Mouse (Mus musculus): ENCODE data around the gene H2-Aa.
"Not testable (repeated sequence)": the region's sequence is repeated elsewhere in the genome, so short reads cannot be mapped to it uniquely, and the experiment has no call there.

The H2-Aa gene

DNA sequence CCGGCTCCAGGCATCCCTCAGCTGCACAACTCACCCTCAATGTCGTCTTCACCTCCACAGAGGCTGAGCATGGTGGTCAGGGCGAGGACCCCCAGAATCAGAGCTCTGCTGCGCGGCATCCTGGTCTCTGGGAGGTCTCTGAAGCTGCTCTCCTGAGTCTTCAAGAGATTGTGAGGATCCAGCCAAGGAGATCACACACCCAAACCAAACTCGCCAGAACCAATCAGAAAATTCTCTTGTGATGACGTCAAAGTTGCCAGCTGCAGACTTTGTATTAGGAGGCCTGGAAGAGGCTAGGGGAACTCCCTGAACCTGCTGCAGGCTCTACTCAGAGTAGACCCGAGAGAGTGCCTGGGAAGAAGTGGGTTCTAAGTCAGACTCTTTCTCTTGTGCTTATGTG is at the start of gene H2-Aa:
H2-Aa (minus strand) TSS at position 176 of the 400 bp plus-strand sequence.
- in situ Hi-C loops (cut with MseI, MboI), result no loop called here

DNA sequence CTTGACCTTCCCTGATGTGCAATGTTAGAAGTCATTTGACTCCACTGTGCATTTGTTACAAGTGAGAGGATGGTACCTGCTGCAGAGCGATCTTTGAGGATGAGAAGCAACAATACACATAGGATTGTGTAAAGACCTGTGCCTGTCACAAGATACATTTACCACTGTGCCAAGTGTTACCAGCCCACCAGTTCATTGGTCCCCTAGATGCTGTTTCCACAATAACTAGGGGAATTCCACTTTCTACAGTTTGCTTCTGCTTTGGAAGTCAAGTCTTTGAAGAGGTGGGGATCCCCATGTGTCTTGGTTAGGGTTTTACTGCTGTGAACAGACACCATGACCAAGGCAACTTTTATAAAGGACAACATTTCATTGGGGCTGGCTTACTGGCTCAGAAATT is 43.6 kb upstream of the H2-Aa start:
- in situ Hi-C loops (cut with MseI, MboI), result no loop called here

DNA sequence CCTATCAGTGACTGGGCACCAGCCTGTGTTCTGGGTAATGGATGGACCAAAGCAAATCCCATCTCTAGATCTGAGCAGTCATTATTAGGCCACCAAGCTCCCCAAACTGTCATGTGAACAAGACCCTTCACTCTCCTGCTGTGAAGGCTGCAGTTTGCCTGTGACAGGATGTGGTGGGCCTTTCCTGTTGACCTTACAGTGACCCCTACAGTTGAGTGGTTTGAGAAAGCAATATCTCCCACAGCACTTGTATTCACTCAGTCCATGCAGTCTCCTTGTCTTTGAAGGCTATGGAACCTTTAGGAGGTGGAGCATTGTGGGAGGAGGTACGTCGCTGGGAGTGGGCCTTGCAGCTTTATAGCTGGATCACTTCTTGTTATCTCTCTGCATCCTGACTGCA is 42.2 kb upstream of the H2-Aa start:
- in situ Hi-C loops (cut with MseI, MboI), result no loop called here

DNA sequence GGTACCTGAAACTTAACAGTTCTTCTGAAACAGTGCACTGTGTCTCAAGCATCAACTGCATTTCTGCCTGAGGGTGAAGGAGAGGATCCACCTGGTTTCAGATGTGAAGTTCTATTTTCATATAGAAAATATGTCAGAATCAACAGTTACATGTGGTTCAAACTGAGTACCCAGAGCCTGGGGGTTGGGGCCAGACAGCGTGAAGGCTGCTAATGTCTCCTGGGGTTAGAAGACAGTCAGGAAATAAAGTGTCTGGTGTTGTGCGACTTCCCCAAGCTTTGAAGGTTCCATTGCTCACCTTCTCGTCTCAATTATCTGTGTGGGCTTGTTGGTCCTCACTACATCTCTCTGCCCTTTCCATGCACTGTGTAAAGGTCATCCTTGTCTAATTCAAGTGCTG is 38.8 kb upstream of the H2-Aa start:
- in situ Hi-C loops (cut with MseI, MboI), result no loop called here

DNA sequence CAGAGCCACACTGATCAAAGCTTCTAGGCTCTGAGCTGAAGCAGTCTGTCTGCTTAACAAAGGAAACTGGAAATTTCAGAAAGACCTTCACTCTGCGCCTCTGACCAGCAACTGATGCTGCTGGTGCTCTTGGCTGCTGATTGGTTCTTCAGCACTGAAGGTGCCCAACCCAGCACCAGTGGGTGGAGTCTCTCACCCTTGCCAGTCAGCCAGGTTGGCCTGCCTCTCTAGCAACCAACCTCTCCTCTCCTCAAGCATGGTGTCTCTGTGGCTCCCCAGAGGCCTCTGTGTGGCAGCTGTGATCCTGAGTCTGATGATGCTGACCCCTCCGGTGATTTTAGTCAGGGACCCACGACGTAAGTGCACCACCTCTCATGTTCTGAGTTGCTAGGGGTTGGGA is 37.8 kb upstream of the H2-Aa start, which contains the start of gene H2-Eb2:
H2-Eb2 (plus strand) TSS at position 230 of the 400 bp plus-strand sequence.
- in situ Hi-C loops (cut with MseI, MboI), result no loop called here

DNA sequence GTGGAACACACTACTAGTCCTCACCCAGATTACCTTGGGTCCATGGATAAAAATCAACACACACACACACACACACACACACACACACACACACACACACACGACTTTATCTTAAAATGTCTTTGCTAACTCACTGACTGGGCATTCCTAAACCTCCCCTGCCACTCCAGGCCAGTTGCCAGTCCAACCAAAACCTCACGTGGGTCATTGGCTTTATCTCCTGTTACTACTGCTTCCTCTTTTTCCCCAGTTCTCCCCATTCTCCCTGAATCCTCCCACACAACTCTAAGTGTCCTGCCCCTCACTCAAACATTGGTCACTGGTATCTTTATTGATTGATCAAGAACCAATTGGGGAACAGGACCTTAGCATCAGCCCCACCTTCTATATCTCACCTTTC is 29.7 kb upstream of the H2-Aa start:
- in situ Hi-C loops (cut with MseI, MboI), result no loop called here

DNA sequence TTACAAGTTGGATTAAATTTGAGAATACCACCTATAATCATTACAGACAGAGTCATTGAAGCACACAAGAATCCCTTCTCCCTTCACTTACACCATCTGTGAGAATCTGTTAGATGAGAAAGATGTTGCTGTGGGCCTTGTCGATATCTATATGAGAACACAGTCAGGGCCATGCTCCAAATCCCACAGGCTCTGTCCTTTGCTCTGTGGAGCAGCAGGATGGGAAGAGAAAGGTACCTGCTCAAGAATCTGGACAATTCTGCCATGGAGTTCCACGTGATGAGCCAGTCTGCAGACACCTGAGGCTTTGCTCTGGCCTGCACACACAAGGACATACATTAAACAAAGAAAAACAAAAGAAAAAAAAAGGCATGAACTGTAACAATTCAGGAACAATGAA is 29.1 kb upstream of the H2-Aa start:
- in situ Hi-C loops (cut with MseI, MboI), result no loop called here

DNA sequence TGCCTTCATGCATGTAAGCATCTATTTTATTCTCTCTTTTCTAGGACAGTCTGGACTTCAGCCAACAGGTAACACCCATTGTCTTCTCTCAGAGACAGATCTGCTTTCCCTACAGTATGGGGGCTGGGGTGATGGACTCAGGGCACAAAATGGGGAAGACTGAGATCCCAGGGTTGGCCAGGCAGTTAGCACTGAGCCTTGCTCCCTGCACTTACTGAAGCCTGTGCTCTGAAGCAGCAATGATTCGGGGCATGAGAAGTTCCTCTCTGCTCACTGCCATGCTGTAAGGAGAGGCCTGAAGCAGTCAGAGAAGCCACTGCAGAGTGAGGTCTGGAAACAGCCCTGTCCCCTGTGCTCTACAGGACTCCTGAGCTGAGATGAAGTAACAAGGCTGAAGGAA is 27.9 kb upstream of the H2-Aa start:
- in situ Hi-C loops (cut with MseI, MboI), result no loop called here

DNA sequence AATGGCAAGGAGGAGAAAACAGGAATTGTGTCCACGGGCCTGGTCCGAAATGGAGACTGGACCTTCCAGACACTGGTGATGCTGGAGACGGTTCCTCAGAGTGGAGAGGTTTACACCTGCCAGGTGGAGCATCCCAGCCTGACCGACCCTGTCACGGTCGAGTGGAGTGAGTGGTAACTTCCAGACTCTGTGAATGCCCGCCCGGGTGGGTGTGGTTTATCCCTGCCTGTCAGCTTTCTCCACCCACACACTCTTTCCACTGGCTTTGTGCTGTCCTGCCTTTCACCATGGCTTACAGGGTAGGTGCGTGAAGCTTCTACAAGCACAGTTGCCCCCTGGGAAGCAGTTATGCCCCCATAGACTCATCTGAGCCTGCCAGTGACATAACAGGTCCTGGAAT is 26.7 kb upstream of the H2-Aa start:
- in situ Hi-C loops (cut with MseI, MboI), result no loop called here

DNA sequence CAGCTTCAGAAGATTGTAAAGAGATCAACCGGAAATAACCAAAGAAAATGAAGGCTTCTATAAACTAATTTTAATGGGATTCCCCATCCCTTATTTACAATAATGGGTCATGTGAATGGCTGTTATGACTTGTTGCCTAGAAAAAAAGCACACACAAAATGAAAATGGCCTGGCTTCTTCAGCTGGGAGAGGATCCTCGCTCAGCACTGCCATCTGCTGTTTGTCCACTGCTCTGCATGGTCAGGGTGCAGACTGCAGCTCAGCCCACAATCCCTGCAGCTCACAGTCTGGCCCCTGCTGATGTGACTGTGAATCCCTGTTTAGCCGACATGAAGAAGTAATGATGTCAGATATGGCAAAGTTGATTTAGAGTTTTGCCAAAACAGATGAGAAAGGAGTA is 25.8 kb upstream of the H2-Aa start:
- in situ Hi-C loops (cut with MseI, MboI), result no loop called here

DNA sequence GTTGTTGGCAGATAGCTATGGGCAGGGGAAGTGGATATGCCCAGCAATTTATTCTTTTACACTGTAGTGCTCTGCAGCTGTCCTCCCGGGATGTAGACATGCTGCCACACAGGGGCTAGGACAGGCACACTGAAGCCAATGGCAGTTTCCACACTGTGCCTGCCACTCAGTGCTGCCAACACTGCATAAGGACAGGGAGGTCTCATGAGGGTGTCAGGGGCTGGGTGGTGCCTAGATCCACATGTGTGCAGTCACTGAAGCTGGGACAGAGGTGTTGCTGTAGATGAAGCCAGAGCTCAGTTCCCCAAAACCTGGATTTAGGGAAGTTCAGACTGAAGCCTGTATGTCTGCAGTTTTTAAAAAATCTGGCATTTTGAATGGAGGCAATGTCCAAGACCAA is 24.6 kb upstream of the H2-Aa start:
- in situ Hi-C loops (cut with MseI, MboI), result no loop called here

DNA sequence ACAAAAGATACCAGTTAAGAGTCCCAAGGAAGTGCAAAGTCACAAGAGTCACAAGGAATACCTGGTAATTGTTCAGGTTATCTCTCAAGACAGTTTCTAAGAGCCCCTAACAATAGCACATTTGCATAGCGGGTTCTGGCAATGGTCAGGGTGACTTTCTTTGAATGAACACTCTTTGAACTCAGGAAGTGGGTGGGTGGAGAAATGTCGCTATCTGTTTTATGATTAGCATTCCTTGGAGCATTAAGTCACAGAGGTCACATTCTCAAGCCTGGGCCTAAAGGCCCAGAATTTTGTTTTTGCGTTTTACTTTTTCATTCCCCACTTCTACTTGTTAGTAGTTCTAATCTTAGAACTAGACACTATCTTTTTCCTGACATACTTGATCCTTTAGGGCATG is 22.9 kb upstream of the H2-Aa start:
- in situ Hi-C loops (cut with MseI, MboI), result not testable (repeated sequence)

DNA sequence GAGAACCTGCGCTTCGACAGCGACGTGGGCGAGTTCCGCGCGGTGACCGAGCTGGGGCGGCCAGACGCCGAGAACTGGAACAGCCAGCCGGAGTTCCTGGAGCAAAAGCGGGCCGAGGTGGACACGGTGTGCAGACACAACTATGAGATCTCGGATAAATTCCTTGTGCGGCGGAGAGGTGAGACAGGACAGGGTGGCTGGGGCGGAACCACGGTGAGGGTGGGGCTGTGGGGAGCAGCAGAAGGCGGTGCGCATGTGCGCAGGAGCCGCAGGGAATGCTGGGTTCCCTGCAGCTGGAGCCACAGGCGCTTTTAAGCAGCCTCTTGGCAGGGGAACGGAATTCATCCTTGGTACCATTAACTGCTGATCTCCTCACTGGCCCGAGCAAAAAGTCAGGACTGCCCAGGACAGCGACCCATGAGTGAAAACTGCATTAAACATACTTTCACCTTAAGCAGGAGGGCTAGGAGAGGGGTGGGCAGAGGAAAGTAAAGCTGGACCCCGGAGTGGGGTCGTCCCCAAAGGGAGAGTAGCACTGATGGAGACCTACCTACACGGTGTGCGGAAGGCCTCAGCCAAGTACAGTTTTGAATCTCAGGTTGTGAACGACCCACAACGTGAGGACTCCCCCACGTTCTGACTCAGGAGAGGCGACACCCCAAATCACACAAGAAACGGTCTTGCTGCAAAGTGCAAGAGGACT is 22.2 kb upstream of the H2-Aa start:
- in situ Hi-C loops (cut with MseI, MboI), result no loop called here

DNA sequence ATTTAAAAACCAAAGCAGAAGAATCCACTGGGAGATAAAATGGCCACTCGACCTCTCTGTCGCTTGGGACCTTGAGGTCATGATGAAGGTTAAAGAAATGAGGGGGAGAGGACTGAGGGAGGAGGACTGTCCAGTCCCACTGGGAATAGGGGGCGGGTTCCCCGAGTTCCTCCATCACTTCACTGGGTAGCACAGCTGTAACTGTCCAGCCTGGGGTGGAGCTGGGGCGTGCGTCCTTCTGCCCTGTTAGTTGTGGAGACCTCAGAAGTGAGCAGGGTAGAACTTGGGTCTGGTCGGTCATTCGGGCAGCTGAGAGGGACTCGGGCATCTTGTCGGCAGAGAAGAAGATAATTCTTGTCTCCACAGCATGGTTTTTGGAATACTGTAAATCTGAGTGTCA is 21.6 kb upstream of the H2-Aa start:
- in situ Hi-C loops (cut with MseI, MboI), result no loop called here

DNA sequence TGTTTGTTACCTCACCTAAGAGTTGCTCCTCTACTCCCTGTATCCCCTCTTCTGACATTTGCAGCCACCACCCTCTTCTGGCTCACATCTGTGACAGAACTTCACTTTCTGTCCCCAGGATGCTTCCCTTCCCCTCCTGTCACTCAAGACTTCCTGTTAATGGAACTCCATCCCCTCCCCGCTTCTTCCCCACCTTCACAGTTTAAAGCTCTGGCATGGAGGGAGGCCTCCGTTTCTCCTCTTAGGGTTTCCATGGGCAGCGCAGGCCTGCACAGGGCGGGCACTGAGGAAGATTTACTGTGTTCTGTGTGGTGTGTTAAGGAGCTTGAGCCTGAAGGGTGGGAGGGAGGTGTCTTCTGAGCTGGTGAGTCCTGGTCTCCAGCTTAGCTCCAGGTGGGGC is 20.5 kb upstream of the H2-Aa start:
- in situ Hi-C loops (cut with MseI, MboI), result no loop called here

DNA sequence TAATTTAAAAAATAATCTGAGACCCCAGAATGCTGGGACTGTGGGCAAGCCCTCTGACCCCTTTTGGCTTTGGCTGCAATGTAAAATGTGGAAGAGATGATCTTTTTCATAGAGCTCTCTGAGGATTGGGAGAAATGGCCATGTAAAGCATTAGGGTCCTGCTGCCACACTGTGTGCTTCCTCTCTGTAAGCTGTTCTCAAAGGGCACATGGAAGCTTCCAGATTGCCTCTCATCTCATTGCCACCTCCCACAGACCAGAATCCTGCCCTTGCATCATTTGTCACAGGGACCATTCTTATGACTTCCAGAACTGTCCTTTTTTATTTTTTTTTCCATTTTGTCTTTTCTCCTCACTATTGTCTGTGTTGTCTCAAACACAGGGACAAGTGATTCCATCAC is 19.6 kb upstream of the H2-Aa start:
- in situ Hi-C loops (cut with MseI, MboI), result no loop called here

DNA sequence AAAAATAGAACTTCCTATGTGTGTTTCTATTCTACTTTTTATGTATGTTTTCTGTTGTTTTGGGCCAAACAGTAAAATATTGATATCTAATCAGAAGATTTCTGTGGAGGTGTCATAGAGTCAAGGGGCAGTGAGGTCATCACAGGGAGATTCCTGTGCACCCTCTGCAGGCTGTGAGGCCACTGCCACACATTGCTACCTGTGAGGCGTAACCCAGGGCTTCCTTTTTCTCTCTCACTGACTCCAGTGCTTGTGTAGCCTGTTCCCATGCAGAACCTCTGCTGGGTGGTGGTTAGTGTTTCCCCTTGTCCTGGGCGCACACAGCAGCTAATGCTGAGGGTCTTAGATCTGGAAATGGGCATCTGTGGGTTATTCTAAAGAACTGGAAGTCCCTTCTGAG is 18.8 kb upstream of the H2-Aa start:
- in situ Hi-C loops (cut with MseI, MboI), result no loop called here

DNA sequence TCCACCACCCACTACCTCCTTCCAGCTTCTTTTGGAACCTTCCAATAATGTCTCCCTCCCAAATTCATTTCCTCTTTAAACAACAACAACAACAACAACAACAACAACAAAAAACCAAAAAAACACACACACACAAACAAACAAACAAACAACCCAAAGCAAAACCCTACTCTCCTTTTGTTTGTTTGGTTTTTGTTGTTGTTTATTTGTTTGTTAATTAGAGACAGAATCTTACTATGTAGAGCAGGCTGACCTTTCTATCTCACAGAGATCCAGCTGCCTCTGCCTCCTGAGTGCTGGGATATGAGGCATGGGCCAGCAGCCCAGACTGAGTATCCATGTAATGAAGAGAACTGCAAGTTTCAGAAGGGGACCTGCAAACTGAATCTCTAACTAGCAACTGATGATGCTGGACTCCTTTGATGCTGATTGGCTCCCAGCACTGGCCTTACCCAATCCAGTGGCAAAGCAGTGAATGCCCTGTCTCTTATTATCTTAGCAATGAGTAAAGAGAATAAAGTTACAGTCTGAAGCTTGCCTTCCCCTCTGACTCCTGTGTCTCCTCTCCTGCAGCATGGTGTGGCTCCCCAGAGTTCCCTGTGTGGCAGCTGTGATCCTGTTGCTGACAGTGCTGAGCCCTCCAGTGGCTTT is 17.9 kb upstream of the H2-Aa start, which contains the start of gene H2-Eb1:
H2-Eb1 (plus strand) TSS at position 488 of the 651 bp plus-strand sequence.
- in situ Hi-C loops (cut with MseI, MboI), result no loop called here

DNA sequence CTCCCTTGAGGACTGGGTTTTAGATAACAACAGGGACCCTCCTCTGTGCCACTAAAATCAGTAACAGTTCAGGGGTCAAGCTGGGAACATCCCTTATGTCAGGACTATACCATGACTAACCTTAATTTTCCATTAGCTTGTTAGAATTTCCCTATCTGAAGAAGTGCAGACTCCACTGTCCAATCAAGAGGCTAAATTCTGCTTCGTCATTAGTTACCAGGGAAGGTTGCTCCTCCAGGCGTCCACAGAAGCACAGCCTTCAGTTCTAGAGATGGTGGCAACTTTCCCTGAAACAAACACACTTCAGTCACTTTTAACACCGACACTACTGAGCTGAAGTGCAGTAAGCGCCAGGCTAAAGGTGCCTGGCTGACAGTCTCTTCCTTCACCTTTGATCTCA is 17.1 kb upstream of the H2-Aa start:
- in situ Hi-C loops (cut with MseI, MboI), result no loop called here

DNA sequence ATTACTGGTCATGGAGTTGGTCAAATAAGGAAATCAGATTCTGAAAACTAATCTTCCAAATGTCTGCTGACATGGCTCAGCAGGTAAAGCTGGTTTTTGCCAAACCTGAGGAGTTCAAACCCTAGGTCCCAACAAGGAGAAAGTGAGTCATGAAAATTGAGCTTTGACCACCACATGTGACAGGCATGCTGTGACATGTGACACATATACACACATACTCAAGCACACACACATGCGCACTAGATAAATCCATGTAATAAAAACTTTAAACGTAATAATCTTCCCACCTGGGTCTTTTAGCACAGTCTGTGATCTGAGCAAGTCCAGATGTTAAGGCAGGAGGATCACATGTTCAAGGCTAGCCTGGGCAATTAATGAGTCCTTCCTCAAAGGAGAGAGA is 16.2 kb upstream of the H2-Aa start:
- in situ Hi-C loops (cut with MseI, MboI), result no loop called here

DNA sequence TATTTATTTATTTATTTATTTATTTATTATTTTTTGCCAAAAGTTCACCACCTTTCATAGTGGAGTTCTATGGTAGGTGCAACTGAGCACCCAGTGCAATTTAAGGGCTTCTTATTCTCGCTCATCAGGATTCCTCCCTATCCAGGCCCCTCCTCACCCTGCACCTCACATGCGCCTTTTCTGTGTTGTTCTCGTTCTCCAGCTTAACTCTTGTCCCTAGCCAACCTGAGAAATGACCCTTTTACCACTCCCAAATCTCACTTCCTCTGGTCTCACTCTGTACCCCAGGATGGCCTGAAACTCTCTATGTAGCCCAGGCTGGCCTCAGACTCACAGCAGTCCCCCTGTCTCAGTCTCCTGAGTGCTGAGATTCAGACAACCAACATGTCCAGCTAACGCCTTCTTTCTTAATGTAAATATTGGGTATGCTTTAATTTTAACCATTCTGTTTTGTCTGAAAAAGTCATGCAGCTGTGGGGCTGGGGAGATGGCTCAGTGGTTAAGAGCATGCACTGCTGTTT is 14.1 kb upstream of the H2-Aa start:
- in situ Hi-C loops (cut with MseI, MboI), result no loop called here

DNA sequence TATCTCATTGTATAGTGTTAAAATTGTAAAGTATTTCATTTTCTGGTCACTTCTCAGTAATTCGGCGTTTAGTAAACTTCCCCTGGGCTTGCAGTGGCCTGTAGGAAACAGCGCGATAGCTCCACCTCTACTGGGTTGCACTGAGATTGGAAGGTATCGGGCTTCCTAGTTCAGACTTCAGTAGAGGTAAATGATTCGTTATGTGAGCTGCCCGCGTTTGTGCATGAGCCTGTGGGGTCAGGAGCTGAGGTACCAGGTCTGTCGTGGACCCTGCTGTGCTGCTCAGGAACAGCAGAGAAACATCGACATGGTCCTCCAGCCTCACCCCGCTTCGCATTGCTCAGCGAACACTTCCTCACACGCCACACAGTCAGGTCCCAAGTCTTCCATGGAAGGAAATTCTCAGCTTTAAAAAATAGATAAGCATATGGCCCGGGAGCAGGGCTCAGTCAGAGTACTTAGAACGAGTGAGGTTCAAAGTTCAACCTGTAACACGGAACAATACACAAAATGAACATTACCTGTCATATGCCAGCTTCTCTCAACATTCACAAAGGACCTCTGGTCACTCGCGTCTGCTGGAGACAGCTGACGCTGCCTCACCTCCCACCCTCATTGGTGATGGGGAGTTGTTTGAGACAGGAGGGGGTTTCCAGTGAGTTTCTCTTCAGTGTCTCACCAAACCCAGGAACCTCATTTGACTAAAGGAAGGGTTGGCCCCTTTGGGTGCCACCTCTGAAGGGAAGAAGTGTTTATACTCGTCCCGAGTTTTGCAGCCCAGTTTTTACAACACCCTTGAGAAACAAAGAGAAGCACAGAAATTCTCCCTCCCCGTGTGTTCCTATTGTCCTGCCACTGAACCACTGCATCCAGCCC is 13.3 kb upstream of the H2-Aa start:
- in situ Hi-C loops (cut with MseI, MboI), result no loop called here
